Mouse (Mus musculus) bone marrow, adult 2 months (tissue): Measurements from ENCODE around the gene Zfp683.

Experiments used
- CTCF ChIP-seq: fragments of 200-500 bp; IDR thresholded peaks from 2 replicates; pipeline ENCODE4 v1.5.1; 2011; ENCODE audit warnings: low read length, control low read depth; ENCODE audit not compliant: control insufficient read depth, insufficient read depth
- POLR2A ChIP-seq: fragments of 200-500 bp; IDR thresholded peaks from 2 replicates; pipeline ENCODE4 v1.6.1; 2011; ENCODE audit warnings: low read depth, mild to moderate bottlenecking, control low read depth, low read length, borderline replicate concordance; ENCODE audit not compliant: control insufficient read depth

DNA sequence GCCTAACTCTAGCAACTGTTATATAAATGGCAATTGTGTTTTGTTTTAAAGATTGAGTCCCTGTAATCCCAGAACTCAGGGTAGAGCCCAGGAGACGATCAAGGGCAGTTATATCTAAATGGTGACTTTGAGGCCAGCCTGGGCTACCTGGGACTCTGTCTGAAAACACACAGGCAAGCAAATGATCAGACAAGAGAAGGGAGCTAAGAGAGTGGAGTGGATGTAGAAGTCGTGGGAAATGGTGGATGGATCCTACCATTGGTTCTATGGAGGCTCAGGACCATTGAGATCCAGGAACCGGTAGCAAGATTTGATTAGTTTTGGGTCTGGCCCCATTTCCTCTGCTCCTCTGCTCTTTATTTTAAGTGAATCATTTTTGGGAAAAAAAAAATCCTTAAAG is 42.5 kb downstream of the Zfp683 start:
- TF ChIP-seq CTCF: no peak
- TF ChIP-seq POLR2A: no peak
